8 mouse cellular contexts compared by ENCODE assay signal in genomic region chr2:94407021-94407420, GRCm38 (mm10). TPM values are rescaled to one million over a fixed set of nuclear protein-coding genes. Genes with fewer than 3 reads are reported as not detected.
DNase-seq lines count a peak whose midpoint lies in the region; ATAC-seq and TF ChIP-seq lines count a peak whose summit lies in the region.

No protein-coding gene starts in this region.

- H3K4me3 ChIP-seq in heart, embryonic 11.5 days (ENCODE audit: low read depth, low read length), result peak overlapping the region; percentile 87
- peak overlapping the region; percentile 82 for H3K4me3 ChIP-seq in forebrain, postnatal 0 days (ENCODE audit: low read depth, low read length)
- peak overlapping the region; percentile 90 for H3K4me3 ChIP-seq in limb, embryonic 15.5 days
- peak overlapping the region; percentile 26; the same call in 1 of the 2 replicates for H3K4me3 ChIP-seq in small intestine, adult 2 months (ENCODE audit: low read depth, low read length)

- no peak for DNase-seq in heart, adult 8-10 months (ENCODE audit: low spot score)
- DNase-seq in ZHBTc4 (ENCODE audit: low read depth, low spot score), result peak; percentile 37
- DNase-seq in forebrain, postnatal 0 days, result peak; percentile 2
- no peak for DNase-seq in left cerebral cortex, postnatal 25 days (ENCODE audit: low spot score in 2 of 2)

- peak overlapping the region; percentile 90 for H3K4me2 ChIP-seq in heart, embryonic 11.5 days
- peak overlapping the region; percentile 80 for H3K4me2 ChIP-seq in forebrain, postnatal 0 days (ENCODE audit: low read depth)
- peak overlapping the region; percentile 72 for H3K4me2 ChIP-seq in limb, embryonic 15.5 days

- no peak for TF ChIP-seq CTCF in forebrain, postnatal 0 days (IDR thresholded peaks at IDR 0.05; ENCODE audit: low read depth)
- TF ChIP-seq CTCF in small intestine, adult 2 months (IDR thresholded peaks at IDR 0.05; ENCODE audit: extremely low read depth, insufficient read length, insufficient replicate concordance, low read depth, low read length), result no peak

- H3K9me3 ChIP-seq in heart, embryonic 11.5 days (replicated peaks; ENCODE audit: control insufficient read depth, low read length), result no peaks in the 10 kb centered on the region
- no peaks in the 10 kb centered on the region for H3K9me3 ChIP-seq in forebrain, postnatal 0 days (ENCODE audit: low read length)
- H3K9me3 ChIP-seq in limb, embryonic 15.5 days, result no peaks in the 10 kb centered on the region

- no peaks in the 10 kb centered on the region for H3K36me3 ChIP-seq in heart, embryonic 11.5 days (ENCODE audit: control insufficient read depth, insufficient read depth, low read length)
- peaks cover 10% of the 10 kb centered on the region; the same call in 1 of the 2 replicates for H3K36me3 ChIP-seq in forebrain, postnatal 0 days (ENCODE audit: insufficient read depth)
- peaks cover 15% of the 10 kb centered on the region for H3K36me3 ChIP-seq in limb, embryonic 15.5 days
- H3K36me3 ChIP-seq in small intestine, adult 2 months (ENCODE audit: control insufficient read depth, insufficient read depth, low read length), result peaks cover 3% of the 10 kb centered on the region; the same call in 1 of the 2 replicates

- WGBS in heart, embryonic 11.5 days (ENCODE audit: insufficient replicate concordance), result 2% methylated on average over 13 of the region's 13 CpGs
- 1% methylated on average over 13 of the region's 13 CpGs for WGBS in forebrain, postnatal 0 days
- under 1% methylated on average over 13 of the region's 13 CpGs for WGBS in limb, embryonic 15.5 days
- under 1% methylated on average over 13 of the region's 13 CpGs for WGBS in small intestine, adult 2 months

- peak overlapping the region; percentile 92 for H3K9ac ChIP-seq in heart, embryonic 11.5 days (ENCODE audit: low read depth, low read length)
- H3K9ac ChIP-seq in forebrain, postnatal 0 days, result peak overlapping the region; percentile 88
- H3K9ac ChIP-seq in limb, embryonic 15.5 days, result peak overlapping the region; percentile 86

- no peak for ATAC-seq in heart, embryonic 11.5 days (replicated peaks; ENCODE audit: insufficient number of reproducible peaks, low FRiP score, low TSS enrichment)
- no peak; the same call in 1 of the 2 replicates for ATAC-seq in forebrain, postnatal 0 days
- no peak for ATAC-seq in limb, embryonic 15.5 days (ENCODE audit: insufficient number of reproducible peaks, low FRiP score, low TSS enrichment, low read depth)
- ATAC-seq in granulocyte monocyte progenitor cell, adult 5-6 weeks (replicated peaks; ENCODE audit: poor library complexity, severe bottlenecking), result no peak

- no peaks in the 10 kb centered on the region for H3K27me3 ChIP-seq in heart, embryonic 11.5 days (ENCODE audit: control insufficient read depth, insufficient read depth, low read length)
- H3K27me3 ChIP-seq in forebrain, postnatal 0 days (ENCODE audit: insufficient read depth, low read length), result no peaks in the 10 kb centered on the region
- H3K27me3 ChIP-seq in limb, embryonic 15.5 days, result no peaks in the 10 kb centered on the region
- H3K27me3 ChIP-seq in small intestine, adult 2 months (ENCODE audit: control insufficient read depth, insufficient read depth, low read length), result no peaks in the 10 kb centered on the region

- intact Hi-C loops in left cerebral cortex, postnatal 25 days (cut with DNase I), result no loop called here

- H3K27ac ChIP-seq in heart, embryonic 11.5 days (ENCODE audit: low read depth, low read length), result peak overlapping the region; percentile 88
- no peak overlapping the region for H3K27ac ChIP-seq in forebrain, postnatal 0 days (ENCODE audit: low read depth, low read length)
- peak overlapping the region; percentile 93 for H3K27ac ChIP-seq in limb, embryonic 15.5 days
- peak overlapping the region; percentile 88 for H3K27ac ChIP-seq in small intestine, adult 2 months (ENCODE audit: insufficient read depth, low read depth, low read length)

- H3K4me1 ChIP-seq in heart, embryonic 11.5 days (ENCODE audit: control insufficient read depth, insufficient read depth, low read length), result peaks cover 8% of the 10 kb centered on the region
- peaks cover 16% of the 10 kb centered on the region for H3K4me1 ChIP-seq in forebrain, postnatal 0 days (ENCODE audit: insufficient read depth)
- H3K4me1 ChIP-seq in limb, embryonic 15.5 days, result peaks cover 24% of the 10 kb centered on the region
- H3K4me1 ChIP-seq in small intestine, adult 2 months (ENCODE audit: control insufficient read depth, insufficient read depth, insufficient read length, low read length), result peaks cover 7% of the 10 kb centered on the region; the same call in 1 of the 2 replicates

- TF ChIP-seq POLR2A in small intestine, adult 2 months (IDR thresholded peaks at IDR 0.05; ENCODE audit: low read depth, low read length), result no peak

RNA-seq across cellular contexts. Expression of gene Ttc17, which starts 0.5 kb away (rescaled TPM):
- polyA plus RNA-seq in heart, embryonic 11.5 days (2014; fragmentation: Nextera tagmentation; extraction: Ambion mirVana), result 12.4 and 13.4 TPM in 2 replicates
- total RNA-seq in heart, adult 8-10 months (2022), result 10 to 100 TPM; 30.0 to 38.2 (median 35.3) TPM
- total RNA-seq in forebrain, postnatal 0 days (2014; rRNA removed), result 20.2 and 22.3 TPM in 2 replicates
- 12.8 and 17.1 TPM in 2 replicates for polyA plus RNA-seq in forebrain, postnatal 0 days (2015; fragmentation: Nextera tagmentation; extraction: Ambion mirVana)
- 17.1 and 20.9 TPM in 2 replicates for polyA plus RNA-seq in limb, embryonic 15.5 days (2015; fragmentation: Nextera tagmentation; extraction: Ambion mirVana)
- polyA plus RNA-seq in small intestine, adult 2 months (2012; rRNA removed), result 7.2 and 12.3 TPM in 2 replicates
- 10 to 100 TPM; 30.6 to 34.1 TPM for total RNA-seq in left cerebral cortex, postnatal 25 days (2021)
- 31.3 and 36.9 TPM in 2 replicates for total RNA-seq in granulocyte monocyte progenitor cell, adult 5-6 weeks (2014; fragmentation: Nextera tagmentation)
- 21.2 and 33.7 TPM in 2 replicates for total RNA-seq in granulocyte monocyte progenitor cell, adult 5-6 weeks (2017)

RNA-seq across cellular contexts. Expression of gene Api5, which starts 30.9 kb away (rescaled TPM):
- 99.3 and 110 TPM in 2 replicates for polyA plus RNA-seq in heart, embryonic 11.5 days (2014; fragmentation: Nextera tagmentation; extraction: Ambion mirVana)
- 10 to 100 TPM; 26.9 to 29.9 (median 28.6) TPM for total RNA-seq in heart, adult 8-10 months (2022)
- 69.4 and 70.8 TPM in 2 replicates for total RNA-seq in forebrain, postnatal 0 days (2014; rRNA removed)
- polyA plus RNA-seq in forebrain, postnatal 0 days (2015; fragmentation: Nextera tagmentation; extraction: Ambion mirVana), result 64.6 and 70.9 TPM in 2 replicates
- polyA plus RNA-seq in limb, embryonic 15.5 days (2015; fragmentation: Nextera tagmentation; extraction: Ambion mirVana), result 123 and 130 TPM in 2 replicates
- polyA plus RNA-seq in small intestine, adult 2 months (2012; rRNA removed), result 16.1 and 17.6 TPM in 2 replicates
- total RNA-seq in left cerebral cortex, postnatal 25 days (2021), result 10 to 100 TPM; 58.9 to 60.6 TPM
- 93.1 and 107 TPM in 2 replicates for total RNA-seq in granulocyte monocyte progenitor cell, adult 5-6 weeks (2014; fragmentation: Nextera tagmentation)
- 158 and 168 TPM in 2 replicates for total RNA-seq in granulocyte monocyte progenitor cell, adult 5-6 weeks (2017)

Comparison
In these comparisons a context has a peak if more than half of its experiments do, and no peak if none do; other contexts are left out.
1. H3K4me3 ChIP-seq: peak in every context shown above with its lines; median percentile 90 in limb, embryonic 15.5 days; 87 in heart, embryonic 11.5 days; 82 in forebrain, postnatal 0 days; 26 in small intestine, adult 2 months.
2. DNase-seq: peak in ZHBTc4 (single experiment) and forebrain, postnatal 0 days (single experiment); none in heart, adult 8-10 months (single experiment) and left cerebral cortex, postnatal 25 days (0 of 2).
3. Peak in every context shown above with its lines, with median percentiles within 50 percentile points of each other: H3K4me2 ChIP-seq and H3K9ac ChIP-seq.